Mouse (Mus musculus) bone marrow macrophage, adult 2 months (primary cell): ENCODE results near the gene Mthfd1. TPM values are rescaled to one million over a fixed set of nuclear protein-coding genes. Genes with fewer than 3 reads are reported as not detected.

ENCODE experiments used
- H3K27ac ChIP-seq: 2 replicates; pipeline ENCODE4 v1.5.1; 2012; ENCODE audit warnings: low read depth, low read length; ENCODE audit not compliant: insufficient read depth
- H3K4me1 ChIP-seq: 2 replicates; pipeline ENCODE4 v1.6.1; 2012; ENCODE audit warnings: low read length; ENCODE audit not compliant: control insufficient read depth, insufficient read depth
- H3K4me3 ChIP-seq: 2 replicates; pipeline ENCODE4 v1.5.1; 2012; ENCODE audit warnings: mild to moderate bottlenecking, low read length, moderate library complexity; ENCODE audit not compliant: insufficient read depth
- CTCF ChIP-seq: IDR thresholded peaks from 2 replicates; pipeline ENCODE4 v1.5.1; 2012; ENCODE audit warnings: low read depth, mild to moderate bottlenecking, low read length, moderate library complexity
- POLR2A ChIP-seq: IDR thresholded peaks from 2 replicates; pipeline ENCODE4 v1.6.1; 2012; ENCODE audit warnings: mild to moderate bottlenecking, low read depth, low read length, borderline replicate concordance
- polyA plus RNA-seq: library from polyadenylated mRNA; stranded (reverse); fragments of >200 nt; gene quantifications from 2 replicates; pipeline ENCODE4 v1.2.4, GENCODE M21; 2012; ENCODE audit not compliant: missing spikeins, insufficient read depth, insufficient read length

Mthfd1 gene
- polyA plus RNA-seq, 1 experiment, result 7.7 TPM

DNA sequence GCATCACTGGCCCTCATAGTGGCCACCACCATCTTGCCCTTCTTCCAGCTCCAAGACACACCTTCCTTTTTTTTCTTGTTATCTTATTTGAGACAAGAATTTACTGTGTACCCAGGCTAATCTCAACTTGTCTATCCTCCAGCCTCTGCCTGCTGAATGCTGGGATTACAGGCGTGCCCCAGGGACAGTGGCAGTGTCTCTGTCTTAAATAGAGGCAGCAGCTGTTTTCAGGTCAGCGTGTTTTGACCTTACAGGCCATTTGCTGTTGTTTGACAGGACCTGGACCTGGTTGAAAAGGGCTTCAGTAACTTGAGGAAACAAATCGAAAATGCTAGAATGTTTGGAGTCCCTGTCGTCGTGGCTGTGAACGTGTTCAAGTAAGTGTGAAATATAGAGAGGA, 55.5 kb downstream of the Mthfd1 start:
- 0 out of 2 replicates have a peak overlapping the region, but pooled peaks have one; percentile 15 for H3K27ac ChIP-seq

DNA sequence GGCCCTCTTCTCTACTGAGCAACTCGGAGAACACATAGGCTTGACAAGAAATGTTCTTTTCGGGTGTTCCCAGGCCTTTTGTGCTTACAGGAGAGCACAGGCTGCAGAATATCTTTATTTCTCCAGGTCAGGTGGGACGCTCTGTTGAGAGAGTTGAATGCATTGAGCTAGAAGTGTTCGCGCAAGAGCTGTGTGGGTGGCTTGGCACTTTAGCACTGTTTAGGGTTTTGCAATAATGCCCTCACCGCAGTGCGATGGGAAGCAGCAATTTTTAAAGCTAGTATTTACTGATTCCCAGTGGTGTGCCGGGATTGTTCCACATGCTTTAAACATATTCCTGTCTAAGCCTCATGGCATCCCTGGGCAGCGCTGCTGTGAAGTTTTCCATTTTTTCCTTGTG, 56.1 kb downstream of the Mthfd1 start:
- H3K27ac ChIP-seq, result no peak overlapping the region
- TF ChIP-seq POLR2A (no peak), CTCF (no peak)
- no peak overlapping the region for H3K4me3 ChIP-seq
- H3K4me1 ChIP-seq, result peaks cover 40% of the 10 kb centered on the region

More for the DNA sequence above, 55.5 kb downstream of the Mthfd1 start:
- TF ChIP-seq POLR2A, result no peak
- TF ChIP-seq CTCF, result no peak
- H3K4me1 ChIP-seq, result peaks cover 41% of the 10 kb centered on the region
- no peak overlapping the region for H3K4me3 ChIP-seq

DNA sequence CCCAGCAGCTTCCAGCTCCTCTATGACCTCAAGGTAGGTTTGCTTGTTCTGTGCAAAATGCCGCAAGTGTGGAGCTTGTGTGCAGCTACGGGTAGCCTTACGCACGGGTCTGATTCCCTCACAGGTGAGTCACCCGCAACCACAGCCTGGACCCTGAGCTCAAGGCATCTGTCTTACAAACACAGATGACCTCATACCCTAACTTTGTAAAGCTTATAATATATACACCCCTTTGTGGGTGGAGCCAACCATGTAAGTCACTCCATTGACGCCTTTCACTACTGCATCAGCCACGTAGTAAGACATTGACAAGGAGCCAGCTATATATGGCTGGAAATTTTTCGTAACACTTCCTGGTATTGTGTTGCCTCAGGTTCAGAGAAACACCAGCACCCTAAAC, 56.9 kb downstream of the Mthfd1 start:
- no peak for TF ChIP-seq POLR2A
- TF ChIP-seq CTCF, result no peak
- H3K27ac ChIP-seq, result no peak overlapping the region
- no peak overlapping the region for H3K4me3 ChIP-seq
- peaks cover 39% of the 10 kb centered on the region for H3K4me1 ChIP-seq

DNA sequence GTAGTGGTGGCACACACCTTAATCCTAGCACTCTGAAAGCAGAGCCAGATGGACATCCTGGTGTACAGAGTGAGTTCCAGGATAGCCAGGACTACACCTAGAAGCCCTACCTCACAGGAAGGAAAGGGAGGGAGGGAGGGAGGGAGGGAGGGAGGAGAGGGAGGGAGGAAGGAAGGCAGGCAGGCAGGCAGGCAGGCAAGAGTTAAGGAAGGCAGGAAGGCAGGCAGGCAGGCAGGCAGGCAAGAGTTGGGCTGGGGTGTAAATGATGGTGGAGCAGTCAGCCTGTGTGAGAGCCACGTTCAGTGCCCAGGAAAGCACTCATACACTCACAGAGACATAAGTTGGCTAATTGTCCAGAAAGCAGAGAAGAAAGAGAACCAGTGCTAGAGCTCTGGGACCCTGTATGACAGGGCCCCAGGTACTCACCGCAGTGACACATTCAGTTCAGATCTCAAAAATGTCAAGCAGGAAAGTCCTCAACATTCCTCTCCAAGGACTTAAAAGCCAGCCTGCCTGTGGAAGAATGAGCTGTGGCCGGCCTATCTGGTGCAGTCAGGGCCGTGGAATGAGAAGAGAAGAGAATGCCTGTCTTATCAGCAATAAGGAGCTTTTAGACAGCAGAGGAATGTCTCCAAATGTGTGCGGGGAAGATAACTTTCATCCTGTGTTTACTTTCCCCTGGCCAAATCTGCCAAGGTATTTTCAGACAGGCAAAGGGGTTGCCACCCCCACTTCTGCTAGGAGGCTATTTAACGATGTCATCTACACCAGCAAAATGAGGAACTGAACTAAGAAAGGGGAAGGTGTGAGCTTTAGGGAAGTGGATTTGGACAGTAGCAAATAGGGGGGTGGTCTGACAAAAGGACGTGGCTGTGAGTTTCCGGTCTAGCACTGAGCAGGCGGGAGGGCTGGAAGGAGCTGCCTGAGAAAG, 63.4 kb downstream of the Mthfd1 start:
- peak overlapping the region; percentile 35 for H3K4me3 ChIP-seq

DNA sequence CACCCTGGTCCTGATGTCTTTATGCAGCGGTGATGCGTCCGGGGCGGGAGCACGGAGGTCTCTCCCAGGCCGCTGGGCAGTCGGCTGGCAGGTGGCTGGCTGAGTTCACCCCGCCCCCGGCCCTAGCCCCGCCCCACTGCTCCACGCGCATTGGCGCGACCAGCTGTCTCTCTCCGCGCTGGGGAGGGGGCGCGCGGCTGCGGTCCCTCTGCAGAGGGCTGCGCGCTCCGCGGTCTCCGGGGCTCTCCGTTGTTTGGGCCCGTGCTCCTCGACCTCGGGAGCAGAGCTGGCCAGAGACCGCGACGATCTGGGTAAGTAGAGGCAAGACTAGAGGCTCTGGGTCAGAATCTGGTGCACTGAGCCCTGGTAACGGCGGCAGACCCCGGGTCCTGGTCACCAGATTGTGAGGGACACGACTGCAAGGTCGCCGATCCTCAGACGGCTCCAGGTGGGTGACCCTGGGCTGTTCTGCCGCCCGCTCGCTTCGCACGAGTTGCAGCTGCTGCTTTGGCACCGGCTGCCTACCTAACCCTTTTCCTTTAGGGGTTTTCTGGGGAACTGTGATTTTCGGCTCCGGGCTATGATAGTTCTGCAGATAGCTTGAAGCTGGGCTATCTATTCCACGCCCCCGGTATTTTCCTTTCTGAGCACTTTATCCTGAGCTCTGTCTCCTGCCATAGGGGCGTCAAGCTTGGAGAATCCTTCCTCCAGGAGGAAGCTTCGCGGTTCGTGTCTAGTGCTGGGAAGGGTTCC, 69.8 kb downstream of the Mthfd1 start, which contains the start of gene Akap5:
TSS of gene Akap5 (plus strand) at position 213 of the 753 bp plus-strand sequence.
- H3K4me3 ChIP-seq, result peak within 1 kb of the TSS; percentile 43
- peaks cover 1% of the 10 kb centered on the region for H3K4me1 ChIP-seq
- H3K27ac ChIP-seq, result no peak within 1 kb of the TSS
- TF ChIP-seq CTCF (no peak), POLR2A (no peak)

More for the DNA sequence above, 63.4 kb downstream of the Mthfd1 start:
- TF ChIP-seq POLR2A (no peak), CTCF (no peak)
- Histone ChIP-seq H3K27ac (peak overlapping the region; percentile 89), H3K4me1 (peaks cover 21% of the 10 kb centered on the region)

DNA sequence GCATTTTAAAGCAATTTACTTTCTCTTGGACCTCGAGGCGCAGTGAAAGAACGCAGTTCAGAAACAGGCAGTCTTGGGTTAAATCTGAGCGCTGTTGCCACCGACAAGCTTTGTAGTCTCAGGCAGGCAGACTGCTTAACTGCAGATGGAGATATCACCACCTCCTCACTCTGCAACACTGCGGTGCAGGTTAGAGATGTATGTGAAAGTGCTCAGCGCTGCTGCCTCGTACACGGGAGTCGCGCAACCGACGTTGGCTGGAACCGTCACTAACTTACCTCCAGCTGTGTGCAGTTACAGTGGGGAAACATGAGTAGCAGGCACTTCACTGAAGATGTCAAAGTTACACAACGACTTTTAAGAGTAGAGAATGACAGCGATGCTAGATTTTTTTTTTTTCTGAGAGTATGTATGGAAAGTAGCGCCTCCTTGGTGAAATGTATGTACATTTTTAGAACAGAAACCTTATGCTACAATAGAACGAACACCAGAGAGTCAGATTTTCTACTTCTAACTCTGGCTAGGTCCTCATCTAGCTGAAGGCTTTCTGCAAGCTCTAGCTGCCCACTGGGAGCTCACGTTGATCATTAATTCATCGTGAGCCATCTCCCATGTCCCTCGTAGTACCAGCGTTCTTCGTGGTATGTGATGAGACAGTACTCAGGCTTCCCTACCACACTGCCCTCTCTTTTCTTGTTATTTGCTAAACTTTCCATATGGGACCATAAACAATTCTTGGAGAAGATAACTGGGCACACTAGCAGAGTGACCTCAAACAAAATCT, 71.5 kb downstream of the Mthfd1 start:
- TF ChIP-seq CTCF, result no peak
- no peak for TF ChIP-seq POLR2A
- Histone ChIP-seq H3K4me3 (no peak overlapping the region), H3K4me1 (no peaks in the 10 kb centered on the region), H3K27ac (no peak overlapping the region)

DNA sequence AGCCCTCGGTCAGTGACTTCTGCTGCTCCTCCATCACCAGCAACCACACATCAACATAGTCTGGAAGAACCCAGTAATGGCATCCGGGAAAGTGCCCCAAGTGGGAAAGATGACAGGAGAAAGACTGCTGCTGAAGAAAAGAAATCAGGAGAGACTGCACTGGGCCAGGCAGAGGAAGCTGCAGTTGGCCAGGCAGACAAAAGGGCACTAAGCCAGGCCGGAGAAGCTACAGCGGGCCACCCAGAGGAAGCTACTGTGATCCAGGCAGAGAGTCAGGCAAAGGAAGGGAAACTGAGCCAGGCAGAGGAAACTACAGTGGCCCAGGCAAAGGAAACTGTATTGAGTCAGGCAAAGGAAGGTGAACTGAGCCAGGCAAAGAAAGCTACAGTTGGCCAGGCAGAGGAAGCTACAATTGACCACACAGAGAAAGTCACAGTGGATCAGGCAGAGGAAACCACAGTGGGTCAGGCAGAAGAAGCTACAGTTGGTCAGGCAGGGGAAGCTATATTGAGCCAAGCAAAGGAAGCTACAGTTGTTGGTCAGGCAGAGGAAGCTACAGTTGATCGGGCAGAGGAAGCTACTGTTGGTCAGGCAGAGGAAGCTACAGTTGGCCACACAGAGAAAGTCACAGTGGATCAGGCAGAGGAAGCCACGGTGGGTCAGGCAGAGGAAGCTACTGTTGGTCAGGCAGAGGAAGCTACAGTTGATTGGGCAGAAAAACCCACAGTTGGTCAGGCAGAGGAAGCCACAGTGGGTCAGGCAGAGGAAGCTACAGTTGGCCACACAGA, 73.7 kb downstream of the Mthfd1 start:
- Histone ChIP-seq H3K27ac (peak overlapping the region; percentile 42), H3K4me3 (no peak overlapping the region), H3K4me1 (no peaks in the 10 kb centered on the region)
- TF ChIP-seq POLR2A (no peak), CTCF (no peak)

DNA sequence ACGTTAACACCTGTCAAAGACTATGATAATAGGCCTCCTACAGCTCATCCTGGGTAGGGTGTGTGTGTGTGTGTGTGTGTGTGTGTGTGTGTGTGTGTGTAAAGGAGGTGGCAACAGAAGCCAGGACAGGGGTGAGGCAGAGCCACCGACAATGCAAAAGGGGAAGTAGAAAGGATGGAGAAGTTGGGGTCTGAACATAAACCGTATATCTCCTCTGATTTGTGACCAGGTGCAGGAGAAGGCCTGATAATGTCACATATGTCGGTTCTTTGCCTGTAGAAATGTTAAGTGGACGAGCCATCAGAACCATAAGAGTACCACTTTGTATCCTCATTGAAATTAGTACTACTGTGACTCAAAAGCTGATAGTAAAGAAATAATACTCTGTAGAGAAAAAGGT, 78.6 kb downstream of the Mthfd1 start:
- Histone ChIP-seq H3K4me1 (no peaks in the 10 kb centered on the region), H3K4me3 (no peak overlapping the region), H3K27ac (no peak overlapping the region)
- no peak for TF ChIP-seq CTCF
- TF ChIP-seq POLR2A, result no peak
